Mouse (Mus musculus): ENCODE results near the gene Cdkal1.

DNA sequence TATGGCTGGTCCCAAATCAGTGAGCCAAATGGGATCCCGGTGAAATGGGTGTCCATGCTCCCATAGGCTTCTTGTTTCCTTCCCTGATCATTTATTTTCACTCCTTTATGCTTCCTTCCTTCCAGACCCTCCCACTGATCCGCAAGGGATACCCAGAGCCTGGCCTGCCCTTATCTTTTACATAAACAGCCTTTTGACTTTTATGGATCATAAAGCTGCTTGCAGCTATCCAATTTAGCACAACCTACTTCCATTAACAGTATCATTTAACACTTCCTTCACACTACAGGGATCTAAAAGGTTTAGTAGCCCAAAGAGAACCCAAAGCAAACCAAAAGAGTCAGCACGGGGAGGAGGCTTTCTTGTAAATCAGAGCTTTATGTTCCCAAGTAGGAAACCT, 570.4 kb downstream of the Cdkal1 start:
- TF ChIP-seq ZNF384 (IDR thresholded peaks at IDR 0.05; ENCODE audit: low read depth, low read length) (no peak), MAFK (IDR thresholded peaks at IDR 0.05; ENCODE audit: insufficient read depth, low read depth, low read length) (no peak)

All from ES-E14 (cell line).